Mouse (Mus musculus) stomach, postnatal 0 days (tissue): ENCODE results near the gene Catsperg1. TPM values are rescaled to one million over a fixed set of nuclear protein-coding genes. Genes with fewer than 3 reads are reported as not detected.
"Not testable (repeated sequence)": the region's sequence is repeated elsewhere in the genome, so short reads cannot be mapped to it uniquely, and the experiment has no call there.

Source experiments
- ATAC-seq: fragments of 200-750 bp; cut with Nextera tagmentation; 2 replicates; pipeline ENCODE4 v1.8.0; 2017; ENCODE audit not compliant: low FRiP score, low TSS enrichment
- DNase-seq: peaks from one replicate; pipeline ENCODE4 v3.0.0-alpha.2; 2016; ENCODE audit warnings: low spot score
- H3K27ac ChIP-seq: fragments of 300-500 bp; sonication (generic); replicated peaks from 2 replicates; pipeline ENCODE4 v1.5.1; 2014; ENCODE audit warnings: mild to moderate bottlenecking, control low read depth
- H3K27me3 ChIP-seq: fragments of 300-500 bp; sonication (generic); 2 replicates; pipeline ENCODE4 v1.6.1; 2014; ENCODE audit warnings: low read length; ENCODE audit not compliant: control insufficient read depth, insufficient read depth
- H3K36me3 ChIP-seq: fragments of 300-500 bp; sonication (generic); 2 replicates; pipeline ENCODE4 v1.6.1; 2014; ENCODE audit warnings: low read length, mixed read lengths; ENCODE audit not compliant: control insufficient read depth, insufficient read depth
- H3K4me1 ChIP-seq: fragments of 300-500 bp; sonication (generic); replicated peaks from 2 replicates; pipeline ENCODE4 v1.6.1; 2014; ENCODE audit warnings: antibody characterized with exemption; ENCODE audit not compliant: control insufficient read depth, insufficient read depth
- H3K4me2 ChIP-seq: fragments of 300-500 bp; sonication (generic); replicated peaks from 2 replicates; pipeline ENCODE4 v1.6.1; 2014; ENCODE audit warnings: low read depth, mild to moderate bottlenecking, control low read depth, moderate library complexity
- H3K4me3 ChIP-seq: fragments of 300-500 bp; sonication (generic); 2 replicates; pipeline ENCODE4 v1.5.1; 2014; ENCODE audit warnings: low read depth, low read length, control low read depth
- H3K9ac ChIP-seq: fragments of 300-500 bp; sonication (generic); 2 replicates; pipeline ENCODE4 v1.6.1; 2014; ENCODE audit warnings: mild to moderate bottlenecking, low read length, control low read depth, mixed read lengths
- H3K9me3 ChIP-seq: fragments of 300-500 bp; sonication (generic); 2 replicates; pipeline ENCODE4 v1.6.1; 2016; ENCODE audit warnings: low read length; ENCODE audit not compliant: control insufficient read depth
- CTCF ChIP-seq: IDR thresholded peaks from 2 replicates; pipeline ENCODE4 v1.5.1; 2016; ENCODE audit warnings: antibody characterized with exemption, low read depth, mild to moderate bottlenecking, moderate library complexity
- EP300 ChIP-seq: optimal IDR thresholded peaks from 2 replicates; pipeline ENCODE3; 2016; ENCODE audit warnings: antibody characterized with exemption
- WGBS: fragments of 180-500 bp; shearing (Covaris S2); extraction: QIAGEN DNeasy Blood & Tissue Kit; methylation state at CpG from one replicate; pipeline ENCODE4 v1.1.7; 2014; 5-methylcytosine and 5-hydroxymethylcytosine counted together
- polyA plus RNA-seq: library from polyadenylated mRNA; unstranded; fragments of >200 nt; fragmentation: Nextera tagmentation; extraction: Ambion mirVana; gene quantifications from 2 replicates; pipeline ENCODE4 v1.2.1, GENCODE M21; 2015

Catsperg1 gene
- polyA plus RNA-seq, 1 experiment from 2014 or later: 0.29 TPM

- Histone ChIP-seq H3K4me2 (no peak overlapping the region), H3K27me3 (no peaks in the 10 kb centered on the region), H3K27ac (no peak overlapping the region), H3K4me3 (no peak overlapping the region), H3K9ac (no peak overlapping the region), H3K9me3 (no peaks in the 10 kb centered on the region), H3K4me1 (no peaks in the 10 kb centered on the region), H3K36me3 (no peaks in the 10 kb centered on the region; the same call in 1 of the 2 replicates)
- TF ChIP-seq EP300 (no peak), CTCF (no peak)
- DNase-seq (no peak), ATAC-seq (no peak)
- 80% methylated on average over 13 of the region's 13 CpGs for WGBS
Observed at GRCm38 (mm10) chr7:29225520-29225919, 11.7 kb upstream of the Catsperg1 start.

GRCm38 (mm10) chr7:29224756-29225394, 11.0 kb upstream of the Catsperg1 start:
- TF ChIP-seq EP300: no peak
- TF ChIP-seq CTCF: no peak
- WGBS: 18% methylated on average over 16 of the region's 16 CpGs
- no peaks in the 10 kb centered on the region for H3K27me3 ChIP-seq
- H3K36me3 ChIP-seq: no peaks in the 10 kb centered on the region; the same call in 1 of the 2 replicates
- no peak overlapping the region for H3K9ac ChIP-seq
- DNase-seq: no peak
- no peak overlapping the region for H3K27ac ChIP-seq
- H3K4me3 ChIP-seq: no peak overlapping the region
- no peak overlapping the region for H3K4me2 ChIP-seq
- peaks cover under 1% of the 10 kb centered on the region; the same call in 1 of the 2 replicates for H3K9me3 ChIP-seq
- ATAC-seq: no peak
- H3K4me1 ChIP-seq: no peaks in the 10 kb centered on the region

- ATAC-seq: no peak
- H3K4me3 ChIP-seq: no peak overlapping the region
- WGBS: 48% methylated on average over 15 of the region's 15 CpGs
Observed at GRCm38 (mm10) chr7:29214846-29215245, 1.0 kb upstream of the Catsperg1 start.

GRCm38 (mm10) chr7:29214236-29214635, 401 bp upstream of the Catsperg1 start:
- H3K27ac ChIP-seq: no peak overlapping the region
- 60% methylated on average over 2 of the region's 2 CpGs for WGBS
- H3K4me2 ChIP-seq: no peak overlapping the region
- TF ChIP-seq CTCF (no peak), EP300 (no peak)
- H3K27me3 ChIP-seq: no peaks in the 10 kb centered on the region
- no peak overlapping the region for H3K9ac ChIP-seq
- H3K4me1 ChIP-seq: no peaks in the 10 kb centered on the region
- peaks cover 3% of the 10 kb centered on the region; the same call in 1 of the 2 replicates for H3K9me3 ChIP-seq
- no peaks in the 10 kb centered on the region for H3K36me3 ChIP-seq
- DNase-seq (no peak), ATAC-seq (no peak)
- no peak overlapping the region for H3K4me3 ChIP-seq

More at GRCm38 (mm10) chr7:29214846-29215245, 1.0 kb upstream of the Catsperg1 start:
- Histone ChIP-seq H3K9ac (no peak overlapping the region), H3K36me3 (no peaks in the 10 kb centered on the region), H3K4me1 (no peaks in the 10 kb centered on the region), H3K9me3 (peaks cover 9% of the 10 kb centered on the region; the same call in 1 of the 2 replicates), H3K4me2 (no peak overlapping the region), H3K27ac (no peak overlapping the region), H3K27me3 (no peaks in the 10 kb centered on the region)
- no peak for TF ChIP-seq CTCF
- TF ChIP-seq EP300: no peak
- DNase-seq: no peak

GRCm38 (mm10) chr7:29212775-29213560, 867 bp downstream of the Catsperg1 start:
- 28% methylated on average over 40 of the region's 40 CpGs for whole genome bisulfite sequencing
- not testable (repeated sequence) for DNase-seq, H3K4me3 ChIP-seq, H3K4me1 ChIP-seq, H3K9ac ChIP-seq, ATAC-seq, H3K27me3 ChIP-seq, H3K4me2 ChIP-seq, H3K9me3 ChIP-seq, H3K36me3 ChIP-seq, H3K27ac ChIP-seq
